Mouse (Mus musculus) frontal cortex, postnatal 10 days (tissue): ENCODE measurements around the gene Hsf3.
"Not testable (repeated sequence)": the region's sequence is repeated elsewhere in the genome, so short reads cannot be mapped to it uniquely, and the experiment has no call there.

Experiments
- DNase-seq, 2 experiments: peaks; one replicate each; pipeline ENCODE4 v3.0.0; 2022; ENCODE audit warnings: low spot score in 2 of 2, mixed read lengths in 1 of 2

Gene Hsf3

DNA sequence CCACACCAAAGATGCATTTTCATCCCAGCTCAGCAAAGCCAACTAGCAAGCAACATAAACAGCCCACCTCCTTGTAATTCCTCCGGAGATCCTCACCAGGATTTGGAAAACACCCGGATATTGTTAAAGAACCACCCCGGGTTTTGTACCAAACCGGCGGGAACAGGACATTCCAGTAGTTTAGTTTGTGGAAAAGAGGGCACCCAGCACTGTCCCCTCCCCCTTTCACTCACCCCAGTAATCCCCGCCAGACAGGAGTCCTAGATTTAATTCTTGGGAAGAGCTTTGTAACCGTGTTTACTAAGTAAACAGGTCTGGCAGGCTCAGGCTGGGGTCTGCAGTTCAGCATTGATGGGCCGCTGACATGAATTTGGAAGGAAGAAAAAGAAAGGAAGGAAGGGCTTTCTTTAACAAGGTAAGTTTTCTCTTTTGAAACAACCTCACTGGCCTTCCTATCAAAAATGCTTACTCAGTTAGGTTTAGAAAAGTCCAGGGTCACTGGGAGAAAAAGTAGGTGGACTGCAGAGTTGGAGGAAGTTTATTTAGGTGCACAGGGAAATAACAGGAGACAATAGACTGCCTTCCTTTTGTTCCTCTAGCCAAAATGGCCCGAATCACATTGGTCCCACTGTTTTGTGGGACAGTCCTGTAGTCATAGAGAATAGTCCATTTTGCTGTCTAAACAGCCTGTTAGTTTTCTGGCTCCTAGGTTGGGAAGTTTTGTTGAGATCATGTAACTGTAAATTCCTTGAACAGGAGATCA is at the start of gene Hsf3:
TSS of gene Hsf3 (minus strand) at position 94 of the 763 bp plus-strand sequence.
- DNase-seq, result no peak

DNA sequence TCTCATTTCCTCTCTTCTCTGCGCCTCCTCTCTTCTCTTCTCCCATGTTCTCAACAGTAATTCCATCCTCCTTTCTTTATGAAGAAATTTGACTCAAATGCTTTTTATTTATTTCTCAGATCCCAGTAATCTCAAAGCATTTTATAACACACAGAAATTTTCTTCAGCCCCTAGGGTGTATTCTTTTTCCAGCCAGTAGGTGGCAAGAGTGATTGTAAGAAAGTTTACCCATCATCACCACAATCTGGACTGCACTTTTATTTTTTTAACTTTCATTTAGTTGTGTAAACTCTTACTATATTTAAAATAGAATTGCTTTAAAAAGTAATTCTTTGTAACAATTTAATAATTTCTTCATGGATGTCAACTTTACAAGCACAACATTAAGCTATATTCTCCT is 45.5 kb upstream of the Hsf3 start:
- DNase-seq, result no peak

DNA sequence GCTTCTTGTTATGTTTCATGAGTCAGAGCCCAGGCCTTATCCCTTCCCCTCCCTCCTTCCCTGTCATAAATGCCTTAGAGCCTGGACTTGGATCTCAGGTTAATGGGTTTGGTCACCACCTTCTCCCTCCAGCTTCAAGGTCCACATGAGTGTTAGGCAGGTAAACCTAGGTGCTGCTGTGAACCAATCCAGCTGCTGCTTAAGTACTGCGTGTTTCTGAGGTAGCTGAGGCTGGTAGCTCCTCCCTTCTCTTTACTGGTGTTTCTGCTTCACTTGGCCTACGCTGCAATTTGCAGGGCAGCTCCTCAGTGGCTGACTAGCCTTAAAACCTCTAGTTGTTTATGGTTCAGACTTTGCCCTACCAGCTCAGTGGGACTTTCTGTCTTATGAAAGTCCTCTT is 945 bp downstream of the Hsf3 start, which contains the start of gene Heph:
TSS of gene Heph (plus strand) at position 211 of the 400 bp plus-strand sequence.
- DNase-seq, result no peak

DNA sequence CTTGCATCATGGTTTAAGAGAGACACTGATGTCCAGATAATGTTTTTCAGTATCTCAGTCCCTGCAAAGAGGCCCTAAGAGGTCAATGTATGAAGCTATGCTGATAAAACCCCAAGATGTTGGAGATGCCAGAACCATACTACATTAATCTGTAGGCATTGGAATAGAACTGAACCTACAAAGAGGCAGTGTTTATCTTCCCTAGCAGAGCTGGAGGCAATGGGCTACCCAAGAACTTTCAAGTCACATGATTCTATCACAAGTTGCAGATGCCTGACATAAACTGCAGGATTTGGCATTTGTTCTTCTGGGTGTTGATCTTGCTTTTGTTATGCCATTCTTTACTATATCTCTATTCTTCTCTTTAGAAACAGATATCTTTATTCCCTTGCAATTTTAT is 36.7 kb downstream of the Hsf3 start:
- DNase-seq, result no peak

DNA sequence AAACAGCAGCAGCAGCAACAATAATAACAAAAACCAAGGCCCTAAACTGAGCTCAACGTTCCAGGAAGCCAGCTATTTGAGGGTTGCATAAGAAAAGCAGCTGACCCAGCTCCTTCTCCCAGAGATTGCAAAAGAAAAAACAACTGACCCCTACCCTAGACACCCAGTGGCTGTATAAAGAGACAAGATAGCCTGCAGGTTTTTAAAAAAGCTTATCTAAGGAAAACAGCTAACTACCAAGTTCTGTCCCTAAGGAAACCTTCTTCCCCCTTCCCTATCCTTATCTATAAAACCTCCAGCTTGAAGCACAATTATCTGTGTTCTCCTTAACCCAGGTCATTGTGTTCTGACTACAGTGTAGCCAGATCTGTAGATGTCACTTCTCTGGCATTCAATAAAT is 38.4 kb downstream of the Hsf3 start:
- DNase-seq, result no peak

DNA sequence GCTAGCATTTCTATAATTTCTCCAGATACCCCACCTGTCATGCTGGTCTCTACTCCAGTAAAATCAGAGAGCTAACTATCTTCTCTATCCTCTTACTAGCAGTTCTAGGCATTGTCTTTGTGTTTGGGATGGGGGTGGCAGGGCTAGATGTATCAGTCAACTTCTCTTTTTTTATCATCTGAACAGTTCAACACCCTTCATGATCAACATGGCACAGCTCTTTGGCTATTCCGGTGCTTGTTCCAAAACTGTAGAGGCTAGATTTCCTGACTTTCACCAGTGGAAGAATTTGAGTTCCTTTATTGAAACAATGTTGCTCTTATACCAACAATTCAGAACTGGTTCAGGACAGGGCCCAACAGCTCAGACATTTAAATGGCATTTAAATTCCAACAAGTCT is 39.1 kb downstream of the Hsf3 start:
- no peak for DNase-seq

DNA sequence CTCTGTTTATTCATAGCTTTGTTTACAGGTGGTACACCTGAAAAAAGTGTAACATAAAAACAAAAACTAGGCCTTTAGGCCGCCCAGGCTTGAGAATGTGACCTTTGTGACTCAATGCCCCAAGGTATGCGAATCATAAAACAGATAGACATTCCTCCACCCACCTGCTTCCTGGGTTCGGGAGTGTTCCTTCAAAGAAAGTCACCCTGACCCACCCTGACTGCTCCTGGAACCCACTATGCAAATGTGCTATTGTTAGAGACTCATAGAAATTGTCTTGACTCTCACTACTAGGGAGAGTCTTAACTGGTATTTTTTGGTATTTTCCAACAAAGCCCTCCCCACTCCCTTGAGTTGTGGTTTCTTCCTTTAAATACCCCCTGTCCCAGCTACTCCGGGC is 40.7 kb downstream of the Hsf3 start:
- not testable (repeated sequence) for DNase-seq

DNA sequence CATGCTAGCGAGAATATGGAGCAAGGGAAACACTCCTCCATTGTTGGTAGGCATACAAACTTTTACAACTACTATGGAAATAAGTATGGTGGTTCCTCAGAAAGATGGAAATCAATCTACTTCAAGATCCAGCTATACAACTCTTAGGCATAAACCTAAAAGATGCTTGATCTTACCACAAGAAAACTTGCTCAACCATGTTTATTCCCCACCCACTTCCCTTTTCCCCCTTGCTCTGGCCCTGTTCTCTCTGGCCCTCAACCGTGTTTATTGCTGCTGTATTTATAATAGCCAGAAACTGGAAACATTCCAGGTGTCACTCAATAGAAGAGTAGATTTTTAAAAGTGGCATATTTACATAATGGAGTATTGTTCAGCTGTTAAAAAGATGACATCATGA is 117.0 kb downstream of the Hsf3 start:
- no peak for DNase-seq

DNA sequence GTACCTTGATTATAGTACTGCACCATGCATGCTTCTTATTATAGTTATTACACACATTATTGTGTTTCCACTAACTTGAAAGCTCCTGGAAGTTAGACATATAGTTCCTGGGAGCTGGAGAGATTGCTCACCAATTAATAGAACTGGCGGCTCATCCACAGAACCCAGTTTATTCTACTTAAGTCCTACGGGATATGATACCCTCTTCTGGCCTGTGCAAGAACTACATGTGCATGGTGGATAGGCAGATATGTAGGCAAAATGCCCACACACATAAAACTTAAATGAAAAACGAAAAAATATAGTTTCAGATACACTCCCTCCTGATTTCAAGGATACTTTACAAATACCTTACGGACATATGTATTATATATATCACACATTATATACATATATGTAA is 126.3 kb downstream of the Hsf3 start:
- no peak for DNase-seq

DNA sequence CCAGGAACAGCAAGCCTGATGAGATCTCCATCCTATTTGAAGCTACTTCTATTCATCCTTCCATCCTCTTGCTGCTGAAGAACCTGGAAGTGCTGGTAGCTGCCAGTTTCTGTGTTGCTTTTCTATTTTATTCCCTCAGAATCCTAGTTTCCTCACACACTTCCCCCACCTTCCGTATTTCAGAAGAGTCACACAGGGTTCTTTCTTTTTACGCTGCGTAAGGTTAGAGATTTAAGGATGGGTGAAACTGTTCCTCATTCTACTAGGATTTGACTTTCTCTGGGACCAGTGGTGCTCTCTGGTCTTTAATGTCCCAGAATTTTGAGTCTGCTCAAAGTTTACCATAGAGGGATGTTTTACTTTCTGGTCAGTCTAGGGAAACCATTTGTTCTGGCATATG is 162.8 kb downstream of the Hsf3 start, which contains the start of gene Vsig4:
TSS of gene Vsig4 (minus strand) at position 101 of the 400 bp plus-strand sequence.
- DNase-seq, result no peak

DNA sequence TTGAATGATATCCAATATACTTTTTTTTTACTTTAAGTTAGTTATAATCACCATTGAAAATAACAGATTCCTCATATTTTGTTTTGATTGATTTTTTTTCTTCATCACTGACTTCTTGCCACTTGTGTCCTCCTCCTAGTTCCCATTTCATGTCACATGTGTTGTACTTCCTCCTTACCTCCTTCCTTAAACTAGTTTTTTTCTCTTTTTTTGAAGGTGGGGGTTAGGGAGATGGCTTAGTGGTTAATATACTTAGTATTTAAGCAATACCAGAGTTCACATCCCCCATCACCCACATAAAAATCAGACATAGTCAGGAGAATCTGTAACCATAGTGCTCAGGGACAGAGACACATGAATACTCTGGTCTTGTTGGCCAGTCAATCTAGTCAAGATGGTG is 199.6 kb downstream of the Hsf3 start:
- no peak for DNase-seq
